Mouse (Mus musculus): ENCODE measurements at regions not wholly inside any gene's neighbourhood (a gene's known extent, or its start where the extent isn't known, plus 50 kb on each side); places are given as distances from the start of the nearest gene placed in this dataset.

DNA sequence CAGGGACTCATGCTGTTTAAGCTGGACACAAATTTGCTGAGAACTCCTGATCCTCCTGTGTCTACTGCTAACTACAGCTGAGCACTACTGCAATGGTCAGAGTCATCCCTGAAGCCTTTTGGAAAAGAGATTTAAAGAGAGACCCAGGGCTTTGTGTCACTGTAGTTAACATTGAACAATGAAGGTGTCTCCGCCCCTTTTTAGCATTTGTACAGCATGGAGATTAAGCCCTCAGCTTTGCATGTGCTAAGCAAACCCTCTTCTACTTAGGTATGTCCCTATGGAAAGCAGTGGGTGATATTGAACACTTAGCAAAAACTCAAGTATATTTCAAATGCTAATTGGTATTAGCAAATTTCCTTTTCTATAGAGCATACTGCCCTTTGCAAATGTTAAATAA, 231.6 kb downstream of the Etaa1 start:
- no peaks in the 10 kb centered on the region for H3K9me3 ChIP-seq (replicated peaks)

DNA sequence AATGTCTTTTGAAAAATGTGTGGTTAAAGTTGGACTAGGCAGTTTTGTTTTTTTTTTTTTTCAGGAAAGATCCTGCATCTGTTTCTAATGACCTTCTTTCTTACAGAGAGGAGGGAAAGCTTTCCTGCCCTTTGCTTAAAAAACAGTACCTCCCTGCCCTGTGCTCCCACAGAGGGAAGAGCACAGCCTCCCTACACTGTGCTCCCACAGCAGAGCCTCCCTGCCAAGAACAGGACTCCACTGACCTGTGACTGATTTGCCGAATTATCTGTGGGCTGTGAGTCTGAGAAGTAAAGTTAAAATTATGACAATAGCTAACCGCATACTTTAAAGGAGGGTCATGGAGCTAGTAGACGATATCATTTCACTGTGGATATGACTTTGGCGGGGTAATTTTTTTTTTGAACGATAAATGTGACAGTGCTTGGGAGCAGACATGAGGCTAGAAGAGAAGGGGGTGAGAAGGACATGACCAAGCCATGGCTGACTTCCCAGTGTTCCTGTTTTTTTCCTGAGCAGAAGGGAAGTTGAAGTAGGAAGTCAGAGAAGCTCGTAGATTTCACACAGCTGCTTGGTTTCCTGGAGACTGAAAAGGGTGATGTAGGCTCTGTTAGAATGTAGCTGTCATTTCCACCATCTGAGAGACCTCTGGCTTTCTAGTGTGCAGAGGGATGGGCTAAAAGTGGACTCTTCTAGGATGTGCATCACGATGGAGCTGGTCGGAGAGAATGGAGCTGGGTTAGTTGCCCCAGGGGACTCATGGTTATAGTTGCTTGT, 226.2 kb downstream of the Etaa1 start:
- ATAC-seq = no peak
- H3K9ac ChIP-seq = no peak overlapping the region
- H3K27ac ChIP-seq = no peak overlapping the region
- no peaks in the 10 kb centered on the region for H3K9me3 ChIP-seq (replicated peaks)
- H3K27me3 ChIP-seq = no peaks in the 10 kb centered on the region
- H3K4me1 ChIP-seq = no peaks in the 10 kb centered on the region
- H3K36me3 ChIP-seq (ENCODE audit: poor library complexity, severe bottlenecking) = no peaks in the 10 kb centered on the region
- WGBS = 84% methylated on average over 8 of the region's 8 CpGs
- no peak overlapping the region for H3K4me2 ChIP-seq
- no peak overlapping the region for H3K4me3 ChIP-seq

More for the DNA sequence above, 231.6 kb downstream of the Etaa1 start:
- H3K4me3 ChIP-seq = no peak overlapping the region
- no peak for ATAC-seq
- WGBS = 76% methylated on average over 1 of the region's 1 CpGs
- H3K9ac ChIP-seq = no peak overlapping the region
- H3K27me3 ChIP-seq = no peaks in the 10 kb centered on the region
- no peak overlapping the region for H3K27ac ChIP-seq
- H3K4me1 ChIP-seq = no peaks in the 10 kb centered on the region
- no peaks in the 10 kb centered on the region for H3K36me3 ChIP-seq (ENCODE audit: poor library complexity, severe bottlenecking)
- H3K4me2 ChIP-seq = no peak overlapping the region

DNA sequence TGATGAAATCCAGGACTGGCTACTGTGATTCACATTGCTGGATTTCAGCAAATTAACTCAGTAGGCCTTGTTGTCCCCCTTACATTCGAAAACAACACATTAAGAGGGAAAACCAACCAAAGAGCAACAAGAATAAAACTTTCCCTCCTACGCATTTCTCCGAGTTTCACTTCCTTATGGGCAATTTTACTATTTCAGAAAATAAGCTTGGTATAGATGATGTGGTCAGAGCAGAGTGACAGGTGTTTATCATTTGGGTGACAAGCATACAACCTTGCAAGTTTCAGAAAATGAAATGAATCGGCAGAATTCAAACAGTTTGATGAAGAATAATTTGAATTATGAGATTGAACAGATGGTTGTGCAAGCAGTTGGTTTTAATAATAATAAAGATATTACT, 220.6 kb downstream of the Etaa1 start:
- Histone ChIP-seq H3K4me3 (no peak overlapping the region), H3K27me3 (no peaks in the 10 kb centered on the region), H3K9me3 (replicated peaks) (no peaks in the 10 kb centered on the region), H3K36me3 (ENCODE audit: poor library complexity, severe bottlenecking) (no peaks in the 10 kb centered on the region), H3K4me1 (no peaks in the 10 kb centered on the region), H3K27ac (no peak overlapping the region), H3K4me2 (no peak overlapping the region), H3K9ac (no peak overlapping the region)
- 91% methylated on average over 4 of the region's 4 CpGs for WGBS
- no peak for ATAC-seq

DNA sequence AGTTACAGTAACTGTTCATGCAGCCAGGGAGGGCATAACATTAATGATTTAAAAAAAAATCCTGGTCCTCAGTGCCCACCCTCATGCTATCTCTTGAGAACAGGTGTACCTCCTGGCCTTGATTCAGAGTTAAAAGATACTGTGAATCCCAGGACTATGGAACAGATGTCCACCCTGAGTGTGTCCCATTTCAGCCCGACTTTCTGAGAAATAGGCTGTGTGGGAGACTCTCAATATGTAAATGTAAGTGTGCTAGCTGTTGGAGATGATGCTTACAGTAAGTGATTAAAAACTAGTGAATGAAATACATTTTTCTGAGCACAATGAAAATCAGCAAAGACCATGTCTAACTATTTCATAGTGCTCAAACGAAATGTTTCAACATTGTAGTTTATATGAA, 219.2 kb downstream of the Etaa1 start:
- Histone ChIP-seq H3K27ac (no peak overlapping the region), H3K27me3 (no peaks in the 10 kb centered on the region), H3K9me3 (replicated peaks) (no peaks in the 10 kb centered on the region), H3K9ac (no peak overlapping the region), H3K36me3 (ENCODE audit: poor library complexity, severe bottlenecking) (no peaks in the 10 kb centered on the region), H3K4me2 (no peak overlapping the region), H3K4me3 (no peak overlapping the region), H3K4me1 (no peaks in the 10 kb centered on the region)
- ATAC-seq = no peak
- WGBS = 76% methylated on average over 2 of the region's 2 CpGs

DNA sequence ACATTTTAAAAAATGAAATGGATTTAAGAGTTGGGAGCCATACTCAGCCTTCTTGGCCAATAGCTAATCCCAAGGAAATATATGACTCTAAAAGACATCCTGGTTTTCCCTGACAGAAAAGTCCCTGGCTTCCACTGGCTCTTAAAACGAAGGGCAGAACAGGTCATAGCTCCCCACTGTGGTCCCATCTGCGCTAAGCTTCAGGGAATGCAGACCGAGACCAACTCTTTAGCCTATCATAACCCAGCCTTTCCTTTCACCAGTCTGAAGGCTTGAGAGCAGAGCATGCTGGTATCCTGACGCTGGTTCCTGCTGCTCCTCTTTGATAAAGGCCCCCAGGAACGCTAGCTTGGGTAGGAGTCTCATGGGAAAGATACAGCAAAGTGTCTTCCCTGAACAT, 214.8 kb downstream of the Etaa1 start:
- Histone ChIP-seq H3K9ac (no peak overlapping the region), H3K4me2 (no peak overlapping the region), H3K4me3 (no peak overlapping the region), H3K36me3 (ENCODE audit: poor library complexity, severe bottlenecking) (no peaks in the 10 kb centered on the region), H3K27ac (no peak overlapping the region), H3K27me3 (no peaks in the 10 kb centered on the region), H3K9me3 (replicated peaks) (no peaks in the 10 kb centered on the region), H3K4me1 (no peaks in the 10 kb centered on the region)
- 40% methylated on average over 5 of the region's 5 CpGs for WGBS
- ATAC-seq = no peak

DNA sequence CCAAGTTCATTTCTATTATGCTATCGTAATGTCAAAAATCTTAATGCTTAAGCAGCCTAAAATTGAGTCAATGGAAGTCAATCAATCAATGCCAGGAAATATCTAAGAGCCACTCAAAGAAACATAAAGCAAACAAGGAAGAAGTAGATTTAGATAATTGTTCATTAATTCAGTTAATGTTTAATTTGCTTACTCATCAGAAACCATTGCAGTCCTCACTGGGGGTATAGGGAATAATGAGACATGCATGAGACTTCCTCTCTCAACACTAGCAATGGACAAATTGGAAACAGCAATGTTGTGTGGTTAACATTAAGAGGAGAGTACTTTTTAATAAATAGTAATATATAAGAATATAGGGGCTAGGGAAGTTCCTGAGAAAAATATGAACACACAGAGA, 209.9 kb downstream of the Etaa1 start:
- H3K27me3 ChIP-seq = no peaks in the 10 kb centered on the region
- ATAC-seq = no peak
- no peaks in the 10 kb centered on the region for H3K4me1 ChIP-seq
- H3K4me2 ChIP-seq = no peak overlapping the region
- no peak overlapping the region for H3K4me3 ChIP-seq
- H3K36me3 ChIP-seq (ENCODE audit: poor library complexity, severe bottlenecking) = no peaks in the 10 kb centered on the region
- no peak overlapping the region for H3K9ac ChIP-seq
- 94% methylated on average over 1 of the region's 1 CpGs for WGBS
- no peaks in the 10 kb centered on the region for H3K9me3 ChIP-seq (replicated peaks)
- H3K27ac ChIP-seq = no peak overlapping the region

DNA sequence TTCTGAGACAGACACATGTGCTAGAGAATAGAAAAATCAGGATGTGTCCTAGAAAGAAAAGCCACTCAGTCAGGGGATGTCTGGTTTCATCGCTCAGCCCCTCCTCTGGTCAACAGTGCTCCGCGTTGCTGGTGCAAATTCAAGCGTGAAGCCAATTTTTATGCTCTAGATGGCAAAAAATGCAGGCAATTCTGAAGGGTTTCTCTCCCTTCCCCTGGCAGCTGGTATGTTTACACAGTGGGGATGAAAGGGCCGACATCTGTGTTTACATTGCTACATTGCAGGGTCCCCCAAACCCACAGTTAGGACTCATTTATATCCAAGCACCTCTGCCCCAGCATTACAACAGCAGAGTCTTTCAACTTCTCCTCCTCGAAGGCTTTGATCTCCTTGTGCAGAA, 203.3 kb downstream of the Etaa1 start:
- H3K4me2 ChIP-seq = no peak overlapping the region
- H3K9ac ChIP-seq = no peak overlapping the region
- H3K4me3 ChIP-seq = no peak overlapping the region
- no peaks in the 10 kb centered on the region for H3K9me3 ChIP-seq (replicated peaks)
- H3K4me1 ChIP-seq = peaks cover 8% of the 10 kb centered on the region; the same call in 1 of the 2 replicates
- H3K36me3 ChIP-seq (ENCODE audit: poor library complexity, severe bottlenecking) = no peaks in the 10 kb centered on the region
- H3K27ac ChIP-seq = no peak overlapping the region
- H3K27me3 ChIP-seq = no peaks in the 10 kb centered on the region
- ATAC-seq = peak; percentile 73
- WGBS = 17% methylated on average over 6 of the region's 6 CpGs

DNA sequence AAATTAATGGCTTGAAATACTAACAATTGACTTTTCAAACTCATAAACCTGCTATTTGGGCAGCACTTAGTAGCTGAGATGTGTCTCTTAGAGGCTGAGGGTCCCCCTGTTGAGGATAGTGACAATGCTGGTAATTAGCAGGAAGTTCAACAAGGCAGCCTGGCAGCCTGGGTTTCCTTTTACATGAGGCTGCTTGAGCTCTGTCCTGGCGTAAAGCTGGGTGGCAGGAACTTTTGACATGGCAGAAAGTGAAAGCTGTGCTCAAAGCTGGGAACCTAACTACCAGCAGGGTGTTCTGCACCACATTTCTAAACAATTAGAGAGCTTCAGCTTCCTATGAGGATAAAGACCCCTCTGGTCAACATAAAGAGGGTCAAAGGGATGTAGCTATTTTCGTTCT, 194.5 kb downstream of the Etaa1 start:
- Histone ChIP-seq H3K9ac (no peak overlapping the region), H3K27ac (no peak overlapping the region), H3K27me3 (no peaks in the 10 kb centered on the region), H3K36me3 (ENCODE audit: poor library complexity, severe bottlenecking) (no peaks in the 10 kb centered on the region), H3K4me2 (no peak overlapping the region), H3K4me1 (no peaks in the 10 kb centered on the region), H3K9me3 (replicated peaks) (no peaks in the 10 kb centered on the region), H3K4me3 (no peak overlapping the region)
- WGBS = 63% methylated on average over 2 of the region's 2 CpGs
- ATAC-seq = no peak

DNA sequence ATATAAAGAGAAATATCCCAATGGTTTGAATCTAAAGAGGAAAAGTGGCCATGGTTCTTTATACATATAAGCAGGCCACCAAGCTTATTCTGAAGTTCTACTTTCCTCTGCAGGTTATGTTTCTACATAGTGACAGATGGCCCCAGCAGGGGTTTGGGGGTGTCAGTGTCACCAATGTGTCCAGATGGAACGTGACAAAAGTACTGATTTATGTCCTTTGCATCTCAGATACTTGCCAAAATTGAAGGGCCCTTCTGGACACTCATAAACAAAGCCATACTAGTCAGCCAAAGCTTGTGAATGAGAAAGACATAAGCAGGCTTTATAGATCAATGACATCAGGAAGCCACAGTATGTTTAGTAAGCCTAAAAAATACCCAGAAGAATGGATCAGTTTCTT, 190.3 kb downstream of the Etaa1 start:
- no peaks in the 10 kb centered on the region for H3K27me3 ChIP-seq
- no peak overlapping the region for H3K4me2 ChIP-seq
- H3K9ac ChIP-seq = no peak overlapping the region
- H3K36me3 ChIP-seq (ENCODE audit: poor library complexity, severe bottlenecking) = no peaks in the 10 kb centered on the region
- no peak overlapping the region for H3K4me3 ChIP-seq
- H3K4me1 ChIP-seq = no peaks in the 10 kb centered on the region
- 51% methylated on average over 1 of the region's 1 CpGs for WGBS
- H3K9me3 ChIP-seq (replicated peaks) = no peaks in the 10 kb centered on the region
- ATAC-seq = no peak
- no peak overlapping the region for H3K27ac ChIP-seq

DNA sequence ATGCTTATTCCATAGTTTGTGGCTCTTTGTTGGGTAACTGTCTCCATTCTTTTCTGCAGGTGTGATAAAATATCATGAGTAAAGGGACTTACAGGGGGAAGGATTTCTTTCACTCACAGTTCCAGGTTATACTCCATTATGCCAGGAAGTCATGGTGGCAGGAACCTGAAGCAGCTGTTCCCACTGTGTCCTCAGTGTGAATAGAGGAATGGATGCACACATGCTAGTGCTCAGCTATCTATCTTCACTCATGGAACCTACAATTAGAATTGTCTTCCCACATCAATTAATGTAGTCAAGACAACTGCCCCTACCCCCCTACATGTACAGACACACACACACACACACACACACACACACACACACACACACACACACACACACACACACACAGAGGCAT, 189.5 kb downstream of the Etaa1 start:
- H3K27me3 ChIP-seq = no peaks in the 10 kb centered on the region
- H3K4me1 ChIP-seq = no peaks in the 10 kb centered on the region
- H3K4me2 ChIP-seq = no peak overlapping the region
- H3K36me3 ChIP-seq (ENCODE audit: poor library complexity, severe bottlenecking) = no peaks in the 10 kb centered on the region
- no peaks in the 10 kb centered on the region for H3K9me3 ChIP-seq (replicated peaks)
- no peak overlapping the region for H3K9ac ChIP-seq
- no peak for ATAC-seq
- no peak overlapping the region for H3K4me3 ChIP-seq
- no peak overlapping the region for H3K27ac ChIP-seq

DNA sequence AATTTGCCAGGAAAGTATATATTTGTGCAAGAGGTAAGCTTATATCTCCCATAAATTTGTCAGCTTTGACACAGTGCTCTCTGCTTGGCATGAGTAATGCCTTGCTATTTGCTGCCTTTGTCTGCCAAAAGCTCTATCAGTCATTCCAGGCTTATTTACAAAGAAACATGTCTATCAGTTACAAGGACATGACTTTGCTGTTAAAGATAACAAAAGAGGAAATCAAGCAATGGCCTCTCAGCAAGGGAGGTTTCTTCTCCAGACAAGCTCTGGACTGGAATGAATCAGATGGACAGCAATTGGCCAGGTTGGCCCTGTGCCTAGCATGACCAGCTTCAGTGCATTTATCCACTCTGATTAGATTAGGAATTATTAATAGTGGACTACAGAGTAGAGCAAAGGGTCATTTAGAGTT, 185.3 kb downstream of the Etaa1 start:
- Histone ChIP-seq H3K4me2 (no peak overlapping the region), H3K9ac (no peak overlapping the region), H3K27ac (no peak overlapping the region), H3K4me1 (no peaks in the 10 kb centered on the region), H3K9me3 (replicated peaks) (no peaks in the 10 kb centered on the region), H3K36me3 (ENCODE audit: poor library complexity, severe bottlenecking) (no peaks in the 10 kb centered on the region), H3K27me3 (no peaks in the 10 kb centered on the region), H3K4me3 (no peak overlapping the region)
- ATAC-seq = no peak

DNA sequence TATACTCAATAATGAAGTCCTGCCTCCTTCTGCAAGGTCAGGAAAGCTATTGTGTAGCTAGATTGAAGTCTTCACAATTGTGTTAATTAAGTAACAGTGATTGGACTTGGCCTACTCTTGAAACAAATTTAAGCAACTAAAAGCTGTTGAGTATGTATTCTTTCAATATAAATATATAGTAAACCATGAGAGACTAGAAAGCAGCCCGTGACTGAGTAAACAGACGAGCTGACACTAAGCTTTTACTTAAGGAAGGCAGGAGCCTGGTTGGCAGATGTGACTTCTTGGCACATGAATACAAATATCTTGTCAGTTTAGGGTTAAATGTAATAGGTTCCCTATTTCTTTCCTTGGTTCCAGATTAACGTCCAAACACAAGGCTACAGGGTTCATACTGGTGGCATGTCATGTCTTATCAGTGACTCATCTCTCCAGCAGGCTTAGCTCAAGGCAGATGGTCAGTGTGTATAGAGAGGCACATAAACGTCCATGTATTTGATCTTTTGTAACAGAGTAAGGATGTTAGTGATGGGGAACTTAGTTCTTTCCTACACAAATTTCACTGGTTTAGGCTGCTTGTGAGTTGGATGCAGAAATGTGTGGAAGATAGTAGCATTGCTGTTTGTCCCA, 184.7 kb downstream of the Etaa1 start:
- WGBS = 80% methylated on average over 4 of the region's 4 CpGs
- Histone ChIP-seq H3K4me1 (no peaks in the 10 kb centered on the region), H3K27me3 (no peaks in the 10 kb centered on the region), H3K9ac (no peak overlapping the region), H3K27ac (no peak overlapping the region), H3K36me3 (ENCODE audit: poor library complexity, severe bottlenecking) (no peaks in the 10 kb centered on the region), H3K4me2 (no peak overlapping the region), H3K9me3 (replicated peaks) (no peaks in the 10 kb centered on the region), H3K4me3 (no peak overlapping the region)
- no peak for ATAC-seq

DNA sequence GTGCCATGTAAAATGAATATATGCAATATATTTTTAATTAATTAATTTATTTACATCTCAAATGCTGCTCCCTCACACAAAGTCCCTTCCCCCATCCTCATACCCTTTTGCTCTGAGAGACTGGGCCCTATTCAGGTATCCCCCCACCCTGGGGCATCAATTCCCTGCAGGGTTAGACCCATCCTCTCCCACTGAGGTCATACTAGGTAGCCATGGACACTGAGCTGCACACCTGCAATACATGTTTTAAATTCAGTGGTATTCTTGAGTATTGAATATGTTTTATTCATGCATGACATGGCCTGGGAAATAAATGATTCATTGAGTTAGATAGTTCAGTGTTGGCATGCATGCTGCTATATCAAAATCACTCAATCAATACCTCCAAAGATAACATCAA, 156.0 kb downstream of the Etaa1 start:
- Histone ChIP-seq H3K36me3 (ENCODE audit: poor library complexity, severe bottlenecking) (no peaks in the 10 kb centered on the region), H3K4me3 (no peak overlapping the region), H3K9ac (no peak overlapping the region), H3K4me1 (no peaks in the 10 kb centered on the region), H3K27ac (no peak overlapping the region), H3K4me2 (no peak overlapping the region), H3K27me3 (no peaks in the 10 kb centered on the region), H3K9me3 (replicated peaks) (no peaks in the 10 kb centered on the region)
- no peak for ATAC-seq
